Mouse (Mus musculus) bone marrow macrophage, adult 2 months (primary cell): ENCODE data around the gene Sptbn1. TPM values are rescaled to one million over a fixed set of nuclear protein-coding genes. Genes with fewer than 3 reads are reported as not detected.
A peak's percentile ranks its signal among the peaks of the same experiment; 100 is the strongest.

ENCODE experiments used
- H3K27ac ChIP-seq: 2 replicates; pipeline ENCODE4 v1.5.1; 2012; ENCODE audit warnings: low read depth, low read length; ENCODE audit not compliant: insufficient read depth
- H3K4me1 ChIP-seq: 2 replicates; pipeline ENCODE4 v1.6.1; 2012; ENCODE audit warnings: low read length; ENCODE audit not compliant: control insufficient read depth, insufficient read depth
- H3K4me3 ChIP-seq: 2 replicates; pipeline ENCODE4 v1.5.1; 2012; ENCODE audit warnings: mild to moderate bottlenecking, low read length, moderate library complexity; ENCODE audit not compliant: insufficient read depth
- CTCF ChIP-seq: IDR thresholded peaks from 2 replicates; pipeline ENCODE4 v1.5.1; 2012; ENCODE audit warnings: low read depth, mild to moderate bottlenecking, low read length, moderate library complexity
- POLR2A ChIP-seq: IDR thresholded peaks from 2 replicates; pipeline ENCODE4 v1.6.1; 2012; ENCODE audit warnings: mild to moderate bottlenecking, low read depth, low read length, borderline replicate concordance
- polyA plus RNA-seq: library from polyadenylated mRNA; stranded (reverse); fragments of >200 nt; gene quantifications from 2 replicates; pipeline ENCODE4 v1.2.4, GENCODE M21; 2012; ENCODE audit not compliant: missing spikeins, insufficient read depth, insufficient read length

The Sptbn1 gene
- polyA plus RNA-seq, 1 experiment = 36.3 TPM

- no peaks in the 10 kb centered on the region for H3K4me1 ChIP-seq
- no peak overlapping the region for H3K4me3 ChIP-seq
- TF ChIP-seq POLR2A = no peak
- no peak for TF ChIP-seq CTCF
- H3K27ac ChIP-seq = no peak overlapping the region
Measured at GRCm38 (mm10) chr11:30217496-30217895, 50.5 kb downstream of the Sptbn1 start.

GRCm38 (mm10) chr11:30211663-30212416 is 56.1 kb downstream of the Sptbn1 start:
- Histone ChIP-seq H3K4me3 (no peak overlapping the region), H3K4me1 (peaks cover 13% of the 10 kb centered on the region), H3K27ac (no peak overlapping the region)
- TF ChIP-seq POLR2A (no peak), CTCF (no peak)

- H3K4me3 ChIP-seq = no peak overlapping the region
- peaks cover 13% of the 10 kb centered on the region for H3K4me1 ChIP-seq
- no peak overlapping the region for H3K27ac ChIP-seq
- TF ChIP-seq POLR2A = no peak
Measured at GRCm38 (mm10) chr11:30211141-30211540, 56.8 kb downstream of the Sptbn1 start.

- Histone ChIP-seq H3K27ac (no peak overlapping the region), H3K4me1 (peaks cover 13% of the 10 kb centered on the region), H3K4me3 (no peak overlapping the region)
- TF ChIP-seq CTCF (no peak), POLR2A (no peak)
Measured at GRCm38 (mm10) chr11:30210100-30210811, 57.7 kb downstream of the Sptbn1 start.

- Histone ChIP-seq H3K4me3 (no peak overlapping the region), H3K4me1 (peaks cover 13% of the 10 kb centered on the region), H3K27ac (no peak overlapping the region)
- TF ChIP-seq CTCF (no peak), POLR2A (no peak)
Measured at GRCm38 (mm10) chr11:30209495-30209894, 58.5 kb downstream of the Sptbn1 start.

- no peak overlapping the region for H3K27ac ChIP-seq
- no peaks in the 10 kb centered on the region; the same call in none of the 2 replicates for H3K4me1 ChIP-seq
- no peak overlapping the region for H3K4me3 ChIP-seq
- no peak for TF ChIP-seq CTCF
- TF ChIP-seq POLR2A = no peak
Measured at GRCm38 (mm10) chr11:30204398-30204797, 63.6 kb downstream of the Sptbn1 start.

GRCm38 (mm10) chr11:30200391-30200790 is 67.6 kb downstream of the Sptbn1 start:
- H3K4me1 ChIP-seq = no peaks in the 10 kb centered on the region
- TF ChIP-seq POLR2A (no peak), CTCF (no peak)
- H3K27ac ChIP-seq = no peak overlapping the region
- H3K4me3 ChIP-seq = no peak overlapping the region

- Histone ChIP-seq H3K4me1 (no peaks in the 10 kb centered on the region), H3K4me3 (peak overlapping the region; percentile 76), H3K27ac (peak overlapping the region; percentile 7; the same call in 1 of the 2 replicates)
- TF ChIP-seq POLR2A (no peak), CTCF (no peak)
Measured at GRCm38 (mm10) chr11:30198091-30198675, 69.8 kb downstream of the Sptbn1 start.

- TF ChIP-seq CTCF = no peak
- no peak for TF ChIP-seq POLR2A
- Histone ChIP-seq H3K27ac (peak overlapping the region; percentile 7; the same call in 1 of the 2 replicates), H3K4me1 (no peaks in the 10 kb centered on the region), H3K4me3 (peak overlapping the region; percentile 76)
Measured at GRCm38 (mm10) chr11:30197564-30198090, 70.3 kb downstream of the Sptbn1 start.
